Mouse (Mus musculus): ENCODE data around the gene Dda1. TPM values are rescaled to one million over a fixed set of nuclear protein-coding genes. Genes with fewer than 3 reads are reported as not detected.
A peak's percentile ranks its signal among the peaks of the same experiment; 100 is the strongest.

Gene Dda1
- polyA plus RNA-seq, 1 experiment, result 206 TPM

DNA sequence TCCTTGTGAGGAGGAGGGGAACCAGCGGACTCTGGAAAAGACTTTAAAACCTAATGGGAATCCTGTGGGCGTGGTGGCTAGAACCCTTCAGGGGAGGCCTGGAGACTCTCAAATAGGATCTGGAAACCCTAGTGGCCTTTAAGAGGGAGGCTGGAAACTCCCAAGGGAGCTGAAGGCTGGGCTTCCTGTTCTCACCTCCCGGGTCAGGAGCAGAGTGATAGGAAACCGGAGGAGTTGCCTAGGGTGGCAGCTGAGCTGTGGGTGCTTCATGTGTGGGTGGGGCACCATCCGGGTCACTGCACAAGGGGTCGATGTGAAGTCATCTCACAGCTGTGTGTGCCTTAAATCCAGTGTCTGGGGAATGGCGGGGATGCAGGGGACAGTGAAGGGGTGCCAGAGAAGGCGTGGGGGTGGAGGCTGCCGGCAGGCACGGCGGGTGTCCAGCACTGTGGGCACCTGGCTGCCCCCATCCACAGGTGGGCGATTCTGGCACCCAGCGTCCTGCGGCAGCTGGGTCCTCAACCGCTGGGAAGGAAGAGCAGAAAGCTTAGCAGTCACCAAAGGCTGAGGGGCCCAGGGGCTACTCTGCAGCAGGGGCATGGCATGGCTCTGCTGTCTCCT is 29.0 kb downstream of the Dda1 start:
- DNase-seq (ENCODE audit: low read depth), result no peak
- TF ChIP-seq POLR2A (IDR thresholded peaks at IDR 0.05; ENCODE audit: borderline replicate concordance, extremely low read depth, insufficient read depth, insufficient read length, poor library complexity, severe bottlenecking) (no peak), CTCF (IDR thresholded peaks at IDR 0.05; ENCODE audit: borderline replicate concordance, extremely low read depth, insufficient read depth, insufficient read length) (no peak)

DNA sequence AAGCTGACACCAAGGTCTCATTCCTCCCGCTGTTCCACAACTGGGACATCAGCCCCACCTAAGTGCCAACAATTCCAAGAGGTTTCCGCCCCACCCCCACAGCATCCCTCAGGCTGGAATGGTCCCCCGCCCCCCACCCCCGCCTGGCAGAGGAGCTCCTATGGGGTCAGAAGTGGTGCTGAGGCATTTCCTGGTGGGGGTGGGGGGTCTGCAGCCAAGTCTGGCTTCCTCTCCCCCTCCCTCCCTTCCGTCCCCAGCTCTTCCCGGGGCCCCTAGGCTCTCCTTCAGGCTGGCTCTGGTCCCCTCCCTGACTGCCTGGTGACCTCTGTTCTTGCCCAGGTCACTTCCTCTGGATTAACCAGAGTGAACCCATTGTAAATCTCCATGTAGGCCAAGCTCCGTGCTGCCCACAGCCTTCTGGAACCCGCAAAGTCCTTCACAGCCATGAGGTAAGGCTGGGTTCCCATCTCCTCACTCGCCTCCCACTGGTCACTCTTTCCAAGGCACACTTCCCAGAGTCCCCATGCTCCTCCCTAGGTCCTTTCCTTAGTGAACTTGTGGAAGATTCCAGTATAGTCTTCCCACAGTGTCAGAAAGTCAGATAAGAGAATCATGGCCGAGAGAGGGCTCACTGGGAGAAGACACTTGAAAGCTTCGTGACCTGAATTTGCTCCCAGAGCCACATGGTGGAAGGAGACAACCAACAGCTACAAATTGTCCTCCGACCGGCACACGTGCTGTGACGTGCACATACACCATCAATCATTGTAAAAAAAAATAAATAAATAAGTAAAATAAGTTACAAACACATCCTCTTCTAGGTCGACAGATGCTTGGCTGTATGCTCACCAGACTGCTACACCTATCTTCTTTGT is 30.1 kb downstream of the Dda1 start:
- no peak for DNase-seq (ENCODE audit: low read depth)
- TF ChIP-seq CTCF (IDR thresholded peaks at IDR 0.05; ENCODE audit: borderline replicate concordance, extremely low read depth, insufficient read depth, insufficient read length) (no peak), POLR2A (IDR thresholded peaks at IDR 0.05; ENCODE audit: borderline replicate concordance, extremely low read depth, insufficient read depth, insufficient read length, poor library complexity, severe bottlenecking) (no peak)

DNA sequence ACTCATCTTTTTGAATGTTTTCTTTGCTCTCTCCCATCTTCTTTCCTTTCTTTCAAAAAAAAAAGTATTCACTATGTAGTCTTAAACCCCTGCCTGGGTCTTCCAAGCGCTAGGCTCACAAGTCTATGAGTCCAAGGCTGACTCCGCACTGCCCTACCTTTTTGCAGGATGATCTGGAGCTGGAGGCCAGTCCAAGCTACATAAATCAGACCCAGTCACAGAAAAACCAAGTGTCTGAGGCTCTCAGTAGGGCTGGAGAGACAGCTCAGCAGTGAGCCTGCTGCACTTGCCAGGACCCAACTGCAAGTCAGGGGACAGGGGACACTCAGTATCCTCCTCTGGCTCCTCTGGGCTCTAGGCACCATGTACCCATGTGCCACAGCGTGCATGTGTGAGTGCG is 35.4 kb downstream of the Dda1 start:
- TF ChIP-seq CTCF (IDR thresholded peaks at IDR 0.05; ENCODE audit: borderline replicate concordance, extremely low read depth, insufficient read depth, insufficient read length), result no peak
- no peak for TF ChIP-seq POLR2A (IDR thresholded peaks at IDR 0.05; ENCODE audit: borderline replicate concordance, extremely low read depth, insufficient read depth, insufficient read length, poor library complexity, severe bottlenecking)
- DNase-seq (ENCODE audit: low read depth), result no peak

DNA sequence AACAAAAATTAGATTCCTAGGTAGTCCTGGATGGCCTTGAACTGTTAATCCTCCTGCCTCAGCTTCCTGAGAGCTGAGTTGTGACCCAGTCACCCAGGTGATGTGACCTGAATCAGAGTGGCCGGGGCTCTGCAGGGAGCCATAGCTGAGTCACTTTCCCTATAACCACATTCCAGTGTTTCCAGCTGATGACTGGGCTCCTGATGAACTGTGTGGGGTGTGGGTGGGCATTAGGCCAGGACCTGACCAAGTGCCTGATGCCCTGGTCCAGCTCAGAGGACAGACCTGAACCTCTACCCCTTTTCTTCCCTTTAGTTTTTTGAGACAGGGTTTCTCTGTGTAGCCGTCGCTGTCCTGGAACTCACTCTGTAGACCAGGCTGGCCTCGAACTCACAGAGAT is 36.3 kb downstream of the Dda1 start:
- TF ChIP-seq CTCF (IDR thresholded peaks at IDR 0.05; ENCODE audit: borderline replicate concordance, extremely low read depth, insufficient read depth, insufficient read length), result no peak
- TF ChIP-seq POLR2A (IDR thresholded peaks at IDR 0.05; ENCODE audit: borderline replicate concordance, extremely low read depth, insufficient read depth, insufficient read length, poor library complexity, severe bottlenecking), result no peak
- DNase-seq (ENCODE audit: low read depth), result no peak

DNA sequence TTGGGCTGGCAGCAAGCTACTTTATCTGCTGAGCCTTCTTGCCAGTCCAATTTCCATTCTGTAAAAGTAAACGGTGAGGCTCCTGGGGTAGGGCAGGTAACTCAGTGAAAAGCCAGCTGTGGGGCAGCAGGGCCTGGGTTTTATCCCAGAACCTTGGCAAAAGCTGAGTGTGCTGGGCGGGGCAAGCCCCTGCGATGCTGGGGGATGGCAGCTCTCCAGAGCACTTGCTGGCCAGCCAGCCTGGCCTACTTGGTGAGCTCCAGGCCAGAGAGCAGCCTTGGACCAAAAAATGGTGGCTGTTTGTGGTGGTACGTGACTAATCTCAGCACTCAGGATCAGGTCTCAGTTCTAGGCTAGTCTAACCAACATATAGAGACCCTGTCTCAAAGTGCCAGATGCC is 37.0 kb downstream of the Dda1 start:
- DNase-seq (ENCODE audit: low read depth), result no peak
- TF ChIP-seq CTCF (IDR thresholded peaks at IDR 0.05; ENCODE audit: borderline replicate concordance, extremely low read depth, insufficient read depth, insufficient read length) (no peak), POLR2A (IDR thresholded peaks at IDR 0.05; ENCODE audit: borderline replicate concordance, extremely low read depth, insufficient read depth, insufficient read length, poor library complexity, severe bottlenecking) (no peak)

DNA sequence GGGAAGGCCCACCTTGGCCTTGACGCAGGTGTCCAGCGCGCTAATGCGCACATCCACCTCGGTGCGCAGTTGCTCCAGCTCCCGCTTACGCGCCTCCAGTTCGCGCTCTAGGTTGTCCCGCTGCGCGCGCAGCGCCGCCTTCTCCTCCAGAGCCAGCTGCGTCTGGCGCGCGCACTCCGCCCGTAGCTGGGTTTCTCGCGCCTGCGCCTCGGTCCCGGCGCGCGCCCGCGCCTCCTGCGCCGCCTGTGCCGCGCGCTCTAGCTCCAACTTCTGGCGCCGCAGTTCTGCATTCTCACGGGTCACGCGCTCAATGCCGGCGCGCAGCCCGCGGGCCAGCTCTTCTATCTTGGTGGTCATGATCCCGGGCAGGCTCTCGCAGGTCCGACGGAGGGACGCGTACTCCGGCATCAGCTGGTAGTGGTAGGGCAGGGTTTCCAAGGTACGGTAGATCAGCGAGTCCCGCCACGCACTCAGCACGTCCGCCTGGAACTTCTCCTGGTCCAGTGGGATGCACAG is 38.6 kb downstream of the Dda1 start:
- TF ChIP-seq POLR2A (IDR thresholded peaks at IDR 0.05; ENCODE audit: borderline replicate concordance, extremely low read depth, insufficient read depth, insufficient read length, poor library complexity, severe bottlenecking), result no peak
- no peak for TF ChIP-seq CTCF (IDR thresholded peaks at IDR 0.05; ENCODE audit: borderline replicate concordance, extremely low read depth, insufficient read depth, insufficient read length)

DNA sequence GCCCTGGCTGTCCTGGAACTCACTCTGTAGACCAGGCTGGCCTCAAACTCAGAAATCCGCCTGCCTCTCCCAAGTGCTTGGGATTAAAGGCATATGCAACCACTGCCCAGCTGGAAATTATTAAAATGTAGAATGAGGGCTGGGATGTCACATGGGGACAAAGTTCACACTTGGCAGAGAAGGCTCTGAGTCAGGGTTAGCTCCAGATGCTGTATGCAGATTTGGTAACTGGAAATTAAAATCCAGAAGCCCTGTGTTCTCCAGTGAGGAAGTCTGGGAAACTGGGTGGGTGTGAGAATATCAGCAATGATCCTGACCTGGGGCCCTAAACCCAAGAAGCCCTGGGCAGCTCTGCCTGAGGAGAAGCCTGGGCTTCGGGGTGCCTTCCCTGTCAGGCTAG is 40.3 kb downstream of the Dda1 start:
- no peak for DNase-seq (ENCODE audit: low read depth)
- TF ChIP-seq CTCF (IDR thresholded peaks at IDR 0.05; ENCODE audit: borderline replicate concordance, extremely low read depth, insufficient read depth, insufficient read length), result no peak

More for the DNA sequence above, 38.6 kb downstream of the Dda1 start:
- DNase-seq (ENCODE audit: low read depth), result peak; percentile 94

DNA sequence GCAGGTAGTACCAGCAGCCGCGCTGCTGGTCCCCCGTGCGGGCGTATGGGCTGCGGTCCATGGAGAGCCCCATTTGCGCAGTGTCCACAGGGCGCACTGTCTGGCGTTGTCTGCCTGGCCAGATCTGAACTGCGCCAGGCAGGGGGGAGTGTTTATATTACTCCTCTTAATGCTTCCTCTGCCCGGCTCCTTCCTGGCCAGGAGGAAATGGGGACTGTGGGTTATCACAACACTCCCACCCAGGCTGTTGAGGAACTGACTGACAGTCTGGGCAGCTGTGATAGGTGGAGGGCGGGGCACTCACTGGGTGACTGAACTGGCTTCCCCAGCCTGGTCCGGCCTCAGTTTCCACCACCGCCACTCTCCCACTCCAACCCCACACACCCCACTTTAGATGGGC is 42.6 kb downstream of the Dda1 start, which contains the start of gene Plvap:
Gene Plvap, minus strand, starts transcription at position 109 of the 400 bp plus-strand sequence.
- TF ChIP-seq POLR2A (IDR thresholded peaks at IDR 0.05; ENCODE audit: borderline replicate concordance, extremely low read depth, insufficient read depth, insufficient read length, poor library complexity, severe bottlenecking) (no peak), CTCF (IDR thresholded peaks at IDR 0.05; ENCODE audit: borderline replicate concordance, extremely low read depth, insufficient read depth, insufficient read length) (no peak)
- DNase-seq (ENCODE audit: low read depth), result no peak

DNA sequence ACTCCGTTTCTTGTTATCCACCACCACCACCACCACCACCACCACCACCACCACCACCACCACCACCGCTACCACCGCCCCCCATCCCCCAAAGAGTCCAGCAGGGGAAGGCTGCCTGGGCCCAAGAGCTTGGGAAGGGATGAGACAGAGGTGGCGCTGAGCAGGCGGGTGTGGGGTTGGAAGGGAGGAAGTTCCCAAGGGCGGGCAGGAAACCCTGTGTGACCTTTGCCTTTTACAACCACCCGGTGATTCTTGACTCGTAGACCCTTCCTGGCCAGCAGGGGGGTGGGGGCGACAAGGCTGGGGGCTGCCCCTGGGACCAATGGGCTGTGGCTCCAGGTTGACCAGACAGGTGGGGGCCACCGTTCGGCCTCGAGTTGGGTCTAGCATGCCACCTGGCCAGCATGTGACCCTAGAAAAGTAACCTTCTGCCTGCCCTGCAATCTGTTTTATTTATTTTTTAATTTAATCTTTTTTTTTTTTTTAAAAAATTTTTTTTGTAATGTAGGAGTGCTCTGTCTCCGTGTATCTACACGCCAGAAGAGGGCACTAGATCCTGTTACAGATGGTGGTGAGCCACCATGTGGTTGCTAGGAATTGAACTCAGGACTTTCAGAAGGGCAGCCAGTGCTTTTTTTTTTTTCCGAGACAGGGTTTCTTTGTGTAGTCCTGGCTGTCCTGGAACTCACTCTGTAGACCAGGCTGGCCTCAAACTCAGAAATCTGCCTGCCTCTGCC is 44.2 kb downstream of the Dda1 start:
- no peak for DNase-seq (ENCODE audit: low read depth)
- TF ChIP-seq POLR2A (IDR thresholded peaks at IDR 0.05; ENCODE audit: borderline replicate concordance, extremely low read depth, insufficient read depth, insufficient read length, poor library complexity, severe bottlenecking) (no peak), CTCF (IDR thresholded peaks at IDR 0.05; ENCODE audit: borderline replicate concordance, extremely low read depth, insufficient read depth, insufficient read length) (no peak)

DNA sequence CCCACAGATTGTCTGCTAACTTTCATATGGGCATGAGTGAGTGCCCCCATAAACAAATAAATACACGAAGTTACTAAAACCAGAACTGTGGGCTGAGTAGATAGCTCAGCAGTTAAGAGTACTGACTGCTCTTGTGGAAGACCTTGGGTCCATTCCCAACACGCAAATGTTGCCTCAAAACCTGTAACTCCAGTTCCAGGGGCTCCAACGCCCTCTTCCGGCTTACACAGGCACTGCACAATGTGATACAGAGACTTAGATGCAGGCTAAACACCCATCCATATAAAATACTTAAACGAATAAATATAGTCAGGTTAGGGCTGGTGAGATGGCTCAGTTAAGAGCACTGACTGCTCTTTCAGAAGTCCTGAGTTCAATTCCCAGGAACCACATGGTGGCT is 46.0 kb downstream of the Dda1 start:
- DNase-seq (ENCODE audit: low read depth), result no peak
- TF ChIP-seq CTCF (IDR thresholded peaks at IDR 0.05; ENCODE audit: borderline replicate concordance, extremely low read depth, insufficient read depth, insufficient read length) (no peak), POLR2A (IDR thresholded peaks at IDR 0.05; ENCODE audit: borderline replicate concordance, extremely low read depth, insufficient read depth, insufficient read length, poor library complexity, severe bottlenecking) (no peak)

DNA sequence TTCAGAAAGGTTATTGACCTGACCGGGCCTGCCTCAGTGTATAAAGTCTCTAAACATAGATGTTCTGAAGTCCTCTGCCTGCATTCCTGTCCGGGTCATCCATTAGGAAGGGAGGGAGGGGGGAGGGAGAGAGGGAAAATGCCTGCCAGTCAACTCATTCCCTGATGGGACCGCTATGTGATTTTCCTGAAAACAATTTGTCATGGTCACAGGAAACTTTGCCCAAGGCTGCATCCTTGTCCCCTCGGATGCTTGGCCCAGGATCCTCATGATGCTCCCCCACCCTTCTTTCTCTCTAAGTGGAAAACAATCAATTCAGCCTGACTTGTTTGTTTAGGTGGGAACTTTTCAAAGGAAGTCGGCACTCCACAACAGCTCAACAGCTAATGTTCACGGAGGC is 47.8 kb downstream of the Dda1 start:
- no peak for DNase-seq (ENCODE audit: low read depth)
- TF ChIP-seq POLR2A (IDR thresholded peaks at IDR 0.05; ENCODE audit: borderline replicate concordance, extremely low read depth, insufficient read depth, insufficient read length, poor library complexity, severe bottlenecking) (no peak), CTCF (IDR thresholded peaks at IDR 0.05; ENCODE audit: borderline replicate concordance, extremely low read depth, insufficient read depth, insufficient read length) (no peak)

All from brain, embryonic 14.5 days (tissue).